Mouse (Mus musculus): Measurements from ENCODE around the gene Cyp2c38.
"Not testable (repeated sequence)": the region's sequence is repeated elsewhere in the genome, so short reads cannot be mapped to it uniquely, and the experiment has no call there.

The Cyp2c38 gene

GRCm38 (mm10) chr19:39462941-39463340 is at the start of gene Cyp2c38:
Cyp2c38 (minus strand) TSS chr19:39463075.
- DNase-seq (ENCODE audit: extremely low spot score, low spot score): no peak

- no peak for DNase-seq (ENCODE audit: extremely low spot score, low spot score)
Observed at GRCm38 (mm10) chr19:39510534-39510933, 47.7 kb upstream of the Cyp2c38 start, which contains the start of gene Cyp2c39. Cyp2c39 (plus strand) TSS chr19:39510862.

- DNase-seq (ENCODE audit: extremely low spot score, low spot score): no peak
Observed at GRCm38 (mm10) chr19:39509533-39509932, 46.7 kb upstream of the Cyp2c38 start.

- no peak for DNase-seq (ENCODE audit: extremely low spot score, low spot score)
Observed at GRCm38 (mm10) chr19:39506341-39506740, 43.5 kb upstream of the Cyp2c38 start.

GRCm38 (mm10) chr19:39483961-39484360 is 21.1 kb upstream of the Cyp2c38 start:
- not testable (repeated sequence) for DNase-seq (ENCODE audit: extremely low spot score, low spot score)

- no peak for DNase-seq (ENCODE audit: extremely low spot score, low spot score)
Observed at GRCm38 (mm10) chr19:39463923-39464322, 1.0 kb upstream of the Cyp2c38 start.

All from neural tube, embryonic 10.5 days (tissue).